Mouse (Mus musculus): ENCODE measurements at regions not wholly inside any gene's neighbourhood (a gene's known extent, or its start where the extent isn't known, plus 50 kb on each side); places are given as distances from the start of the nearest gene placed in this dataset.

- DNase-seq (ENCODE audit: low spot score) = peak; percentile 30
Observed at GRCm38 (mm10) chr1:27642118-27642517, 954.9 kb upstream of the 4931408C20Rik start.

- no peak for DNase-seq (ENCODE audit: low spot score)
Observed at GRCm38 (mm10) chr1:27629101-27629500, 941.8 kb upstream of the 4931408C20Rik start.

- DNase-seq (ENCODE audit: low spot score) = no peak
Observed at GRCm38 (mm10) chr1:27616250-27616649, 929.0 kb upstream of the 4931408C20Rik start.

- no peak for DNase-seq (ENCODE audit: low spot score)
Observed at GRCm38 (mm10) chr1:27608606-27609005, 921.3 kb upstream of the 4931408C20Rik start.

- DNase-seq (ENCODE audit: low spot score) = no peak
Observed at GRCm38 (mm10) chr1:27578776-27579175, 891.5 kb upstream of the 4931408C20Rik start.

- DNase-seq (ENCODE audit: low spot score) = no peak
Observed at GRCm38 (mm10) chr1:27559426-27559825, 872.2 kb upstream of the 4931408C20Rik start.

- no peak for DNase-seq (ENCODE audit: low spot score)
Observed at GRCm38 (mm10) chr1:27510787-27511395, 823.6 kb upstream of the 4931408C20Rik start.

GRCm38 (mm10) chr1:27503807-27504206 is 816.5 kb upstream of the 4931408C20Rik start:
- DNase-seq (ENCODE audit: low spot score) = no peak

- peak; percentile 30 for DNase-seq (ENCODE audit: low spot score)
Observed at GRCm38 (mm10) chr1:27478991-27479390, 791.7 kb upstream of the 4931408C20Rik start.

GRCm38 (mm10) chr1:27446069-27446468 is 758.8 kb upstream of the 4931408C20Rik start:
- DNase-seq (ENCODE audit: low spot score) = no peak
